Mouse (Mus musculus): ENCODE measurements around the gene Rnf212b.

- TF ChIP-seq USF1 (IDR thresholded peaks at IDR 0.05; ENCODE audit: low read depth) (no peak), CTCF (IDR thresholded peaks at IDR 0.05; ENCODE audit: control insufficient read depth, insufficient read depth, insufficient read length) (no peak)
Measured at GRCm38 (mm10) chr14:54796760-54797159, 17.2 kb upstream of the Rnf212b start.
